Mouse (Mus musculus) mammary gland, adult 2 months (tissue): ENCODE measurements around the gene Ptchd1. TPM values are rescaled to one million over a fixed set of nuclear protein-coding genes. Genes with fewer than 3 reads are reported as not detected.

ENCODE experiments used
- polyA plus RNA-seq: library from polyadenylated mRNA; depleted of rRNA; stranded (reverse); fragments of >200 nt; gene quantifications from 2 replicates; pipeline ENCODE4 v1.2.3, GENCODE M21; 2012; ENCODE audit warnings: low replicate concordance; rRNA removed

Gene Ptchd1
- polyA plus RNA-seq: 0.36 and 0.37 TPM in 2 replicates

DNA sequence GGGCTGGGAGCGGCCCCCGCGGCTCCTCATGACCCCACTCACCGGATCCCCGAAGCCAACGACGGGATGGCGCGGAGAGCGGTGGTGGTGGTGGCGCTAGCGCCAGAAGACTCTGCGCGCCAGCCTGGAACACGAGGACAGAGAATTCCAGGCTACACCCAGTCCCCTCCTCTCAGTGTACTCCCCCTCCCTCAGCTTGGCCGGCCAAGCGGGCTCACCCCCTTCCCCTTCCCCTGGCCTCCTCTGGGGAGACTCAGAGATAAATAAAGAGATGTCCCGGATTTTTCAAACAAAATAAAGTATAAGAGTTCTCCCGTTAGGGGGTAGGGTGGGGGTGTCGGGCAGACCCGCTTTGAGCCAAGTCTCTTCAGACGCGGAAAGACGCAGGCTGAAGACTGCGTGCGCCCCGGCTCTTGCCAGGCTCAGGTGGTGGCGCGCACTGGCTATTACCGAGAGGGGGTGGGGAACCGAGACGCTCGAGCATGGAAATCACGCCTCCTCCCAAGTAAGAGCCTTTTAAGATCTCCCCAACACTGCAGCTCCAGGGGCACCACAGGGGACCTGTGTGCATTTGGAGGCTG, at the start of gene Ptchd1:
Gene Ptchd1, minus strand, starts transcription at position 114 of the 581 bp plus-strand sequence.

DNA sequence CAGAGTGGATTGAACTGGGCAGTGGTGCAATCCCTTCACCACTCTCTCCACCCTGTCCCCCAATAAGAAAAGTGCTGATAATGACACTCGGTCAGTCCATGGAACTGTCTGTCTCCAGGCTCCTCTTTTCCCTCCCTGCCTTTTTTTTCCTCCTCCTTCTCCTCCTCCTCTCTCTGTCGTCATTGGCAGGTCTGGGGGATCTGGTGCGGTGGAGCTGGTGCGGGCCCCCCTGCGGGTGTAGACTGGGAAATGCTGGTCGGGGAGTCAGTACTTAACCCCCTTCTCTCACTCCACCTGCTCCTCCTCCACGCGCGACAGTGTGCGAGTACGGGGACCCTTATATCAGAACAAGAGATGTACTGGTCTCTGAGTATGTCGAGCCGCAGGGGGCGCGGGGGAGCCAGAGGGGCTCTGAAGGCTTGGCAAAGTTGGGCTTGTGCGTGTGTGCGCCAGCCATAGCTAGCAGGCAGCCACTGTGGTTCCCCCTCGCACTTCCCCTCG, 777 bp upstream of the Ptchd1 start, which contains the start of gene Gm15155:
Gene Gm15155, plus strand, starts transcription at position 401 of the 501 bp plus-strand sequence.

Other genes starting within 250 kb of the Ptchd1 start
- gene Gm15155, start 927 bp upstream of the Ptchd1 start, polyA plus RNA-seq: not detected in 2 replicates